21 mouse cellular contexts compared by ENCODE assay signal in the genomic region with DNA sequence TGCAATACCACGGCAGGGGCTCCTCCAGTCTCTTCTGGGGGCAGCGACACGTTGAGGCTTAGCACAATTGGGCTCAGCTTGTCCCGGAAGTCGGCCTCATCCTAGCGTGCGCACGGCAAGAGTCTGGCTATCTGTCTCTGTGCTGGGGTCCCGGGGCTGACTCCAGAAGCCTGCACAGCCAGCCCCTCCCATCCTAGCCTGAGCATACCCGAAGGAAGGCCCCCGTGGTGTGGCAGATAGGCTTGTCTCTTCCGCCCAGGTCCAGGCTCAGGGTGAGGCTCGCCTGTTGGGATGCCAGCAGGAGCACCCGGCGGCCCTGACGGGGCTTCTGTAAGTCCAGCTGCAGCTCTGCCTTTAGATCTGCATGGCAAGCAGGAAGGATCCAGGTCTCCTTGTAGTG. TPM values are rescaled to one million over a fixed set of nuclear protein-coding genes. Genes with fewer than 3 reads are reported as not detected.
"Had no signal": no experiment of that assay in that cellular context is flagged by ENCODE, and none has a peak within 500 bp of the region (broad histone marks: within the 10 kb centered on the region; RNA-seq: fewer than 3 reads in every experiment).

No protein-coding gene starts in this region.

- DNase-seq: kidney, adult 11 months; kidney, adult 8-10 months; kidney, postnatal 10 days; kidney, postnatal 36 days; lung, embryonic 14.5 days; right cerebral cortex, adult 18-20 months; right cerebral cortex, postnatal 14 days; right cerebral cortex, postnatal 4 days; thymus, adult 2 months; thymus, postnatal 14 days had no signal

- H3K36me3 ChIP-seq: intestine, embryonic 15.5 days; kidney, embryonic 15.5 days; limb, embryonic 10.5 days; limb, embryonic 13.5 days; midbrain, embryonic 12.5 days; midbrain, embryonic 15.5 days; neural tube, embryonic 12.5 days; neural tube, embryonic 15.5 days had no signal

- H3K27ac ChIP-seq: intestine, embryonic 15.5 days; kidney, embryonic 15.5 days; limb, embryonic 10.5 days; limb, embryonic 13.5 days; macrophage; midbrain, embryonic 12.5 days; midbrain, embryonic 15.5 days; neural tube, embryonic 12.5 days; neural tube, embryonic 15.5 days; stomach, postnatal 0 days had no signal

- H3K9ac ChIP-seq: intestine, embryonic 15.5 days; kidney, embryonic 15.5 days; limb, embryonic 13.5 days; lung, embryonic 14.5 days; midbrain, embryonic 12.5 days; midbrain, embryonic 15.5 days; neural tube, embryonic 12.5 days; neural tube, embryonic 15.5 days had no signal

- ATAC-seq: intestine, embryonic 15.5 days; lung, postnatal 0 days; midbrain, embryonic 15.5 days had no signal

- H3K9me3 ChIP-seq: intestine, embryonic 15.5 days; kidney, embryonic 15.5 days; limb, embryonic 10.5 days; limb, embryonic 13.5 days; midbrain, embryonic 12.5 days; midbrain, embryonic 15.5 days; neural tube, embryonic 12.5 days; neural tube, embryonic 15.5 days had no signal

- H3K4me2 ChIP-seq: intestine, embryonic 15.5 days; kidney, embryonic 15.5 days; limb, embryonic 13.5 days; lung, embryonic 14.5 days; midbrain, embryonic 12.5 days; midbrain, embryonic 15.5 days; neural tube, embryonic 12.5 days; neural tube, embryonic 15.5 days had no signal

- H3K4me3 ChIP-seq: intestine, embryonic 15.5 days; kidney, embryonic 15.5 days; limb, embryonic 10.5 days; limb, embryonic 13.5 days; midbrain, embryonic 12.5 days; midbrain, embryonic 15.5 days; neural tube, embryonic 12.5 days; neural tube, embryonic 15.5 days had no signal

RNA-seq across cellular contexts. Expression of a gene that starts 13.1 kb away (rescaled TPM):
- polyA plus RNA-seq: macrophage had no signal
